Mouse (Mus musculus) midbrain, postnatal 0 days (tissue): ENCODE measurements around the gene Cd300a. TPM values are rescaled to one million over a fixed set of nuclear protein-coding genes. Genes with fewer than 3 reads are reported as not detected.
A peak's percentile ranks its signal among the peaks of the same experiment; 100 is the strongest.

Experiments used
- ATAC-seq: fragments of 200-750 bp; cut with Nextera tagmentation; 2 replicates; pipeline ENCODE4 v1.8.0; 2017; ENCODE audit warnings: moderate number of reproducible peaks, mild to moderate bottlenecking, moderate TSS enrichment, moderate library complexity; ENCODE audit not compliant: low FRiP score
- DNase-seq: peaks from one replicate; pipeline ENCODE4 v3.0.0-alpha.2; 2015; ENCODE audit warnings: low spot score
- H3K27ac ChIP-seq: fragments of 300-500 bp; sonication (generic); 2 replicates; pipeline ENCODE4 v1.5.1; 2014; ENCODE audit warnings: low read depth, mild to moderate bottlenecking, low read length, mixed read lengths
- H3K27me3 ChIP-seq: fragments of 300-500 bp; sonication (generic); 2 replicates; pipeline ENCODE4 v1.6.1; 2014; ENCODE audit warnings: low read length, control low read depth, mixed read lengths; ENCODE audit not compliant: insufficient read depth
- H3K36me3 ChIP-seq: fragments of 300-500 bp; sonication (generic); 2 replicates; pipeline ENCODE4 v1.6.1; 2014; ENCODE audit warnings: low read length, control low read depth, mixed read lengths; ENCODE audit not compliant: insufficient read depth
- H3K4me1 ChIP-seq: fragments of 300-500 bp; sonication (generic); 2 replicates; pipeline ENCODE4 v1.6.1; 2014; ENCODE audit warnings: mild to moderate bottlenecking, control low read depth, antibody characterized with exemption, low read length, mixed read lengths; ENCODE audit not compliant: insufficient read depth
- H3K4me2 ChIP-seq: fragments of 300-500 bp; sonication (generic); 2 replicates; pipeline ENCODE4 v1.6.1; 2014; ENCODE audit warnings: low read depth, mild to moderate bottlenecking, low read length, mixed read lengths; ENCODE audit not compliant: poor library complexity, severe bottlenecking
- H3K4me3 ChIP-seq: fragments of 300-500 bp; sonication (generic); 2 replicates; pipeline ENCODE4 v1.5.1; 2014; ENCODE audit warnings: low read depth, mild to moderate bottlenecking, low read length, moderate library complexity
- H3K9ac ChIP-seq: fragments of 300-500 bp; sonication (generic); replicated peaks from 2 replicates; pipeline ENCODE4 v1.6.1; 2014; ENCODE audit warnings: mild to moderate bottlenecking, low read length, moderate library complexity, mixed read lengths; ENCODE audit not compliant: poor library complexity, severe bottlenecking
- H3K9me3 ChIP-seq: fragments of 300-500 bp; sonication (generic); 2 replicates; pipeline ENCODE4 v1.6.1; 2016; ENCODE audit warnings: low read length, control low read depth
- CTCF ChIP-seq: IDR thresholded peaks from 2 replicates; pipeline ENCODE4 v1.5.1; 2016; ENCODE audit warnings: antibody characterized with exemption, mild to moderate bottlenecking
- WGBS: fragments of 180-500 bp; shearing (Covaris S2); extraction: QIAGEN DNeasy Blood & Tissue Kit; methylation state at CpG from one replicate; pipeline ENCODE4 v1.1.7; 2014; 5-methylcytosine and 5-hydroxymethylcytosine counted together
- polyA plus RNA-seq: library from polyadenylated mRNA; unstranded; fragments of >200 nt; fragmentation: Nextera tagmentation; extraction: Ambion mirVana; gene quantifications from 2 replicates; pipeline ENCODE4 v1.2.1, GENCODE M21; 2015
- total RNA-seq: library from RNA; depleted of rRNA; stranded (reverse); fragments of >200 nt; gene quantifications from 2 replicates; pipeline ENCODE4 v1.2.3, GENCODE M21; 2014

The Cd300a gene
- total and polyA plus RNA-seq, 2 experiments from 2014 or later: 1.4 to 1.8 TPM

- Histone ChIP-seq H3K27ac (no peak overlapping the region), H3K36me3 (no peaks in the 10 kb centered on the region), H3K27me3 (no peaks in the 10 kb centered on the region), H3K4me1 (no peaks in the 10 kb centered on the region), H3K4me2 (no peak overlapping the region), H3K9me3 (no peaks in the 10 kb centered on the region), H3K4me3 (no peak overlapping the region), H3K9ac (no peak overlapping the region)
- no peak for TF ChIP-seq CTCF
- ATAC-seq (no peak), DNase-seq (peak; percentile 41)
- 80% methylated on average over 4 of the region's 4 CpGs for WGBS
Measured at GRCm38 (mm10) chr11:114884380-114885100, 5.3 kb upstream of the Cd300a start.

- Histone ChIP-seq H3K4me3 (0 out of 2 replicates have a peak overlapping the region, but pooled peaks have one; percentile 1), H3K27me3 (no peaks in the 10 kb centered on the region), H3K4me1 (no peaks in the 10 kb centered on the region), H3K4me2 (no peak overlapping the region), H3K27ac (no peak overlapping the region), H3K9me3 (no peaks in the 10 kb centered on the region), H3K9ac (no peak overlapping the region), H3K36me3 (no peaks in the 10 kb centered on the region)
- TF ChIP-seq CTCF: no peak
- DNase-seq: no peak
- 48% methylated on average over 5 of the region's 5 CpGs for WGBS
- no peak for ATAC-seq
Measured at GRCm38 (mm10) chr11:114890542-114890941, 701 bp downstream of the Cd300a start.

GRCm38 (mm10) chr11:114896085-114896484 is 6.2 kb downstream of the Cd300a start:
- Histone ChIP-seq H3K4me3 (no peak overlapping the region), H3K27ac (no peak overlapping the region), H3K27me3 (no peaks in the 10 kb centered on the region), H3K4me2 (no peak overlapping the region), H3K4me1 (no peaks in the 10 kb centered on the region), H3K9ac (no peak overlapping the region), H3K9me3 (no peaks in the 10 kb centered on the region), H3K36me3 (no peaks in the 10 kb centered on the region)
- WGBS: 84% methylated on average over 3 of the region's 3 CpGs
- ATAC-seq: no peak
- no peak for DNase-seq
- no peak for TF ChIP-seq CTCF

- Histone ChIP-seq H3K9ac (no peak overlapping the region), H3K4me2 (no peak overlapping the region), H3K4me1 (no peaks in the 10 kb centered on the region), H3K9me3 (no peaks in the 10 kb centered on the region), H3K36me3 (no peaks in the 10 kb centered on the region), H3K4me3 (no peak overlapping the region), H3K27ac (no peak overlapping the region), H3K27me3 (no peaks in the 10 kb centered on the region)
- no peak for DNase-seq
- no peak for ATAC-seq
- WGBS: 38% methylated on average over 1 of the region's 1 CpGs
- no peak for TF ChIP-seq CTCF
Measured at GRCm38 (mm10) chr11:114898026-114898425, 8.2 kb downstream of the Cd300a start.

GRCm38 (mm10) chr11:114903224-114903623 is 13.4 kb downstream of the Cd300a start:
- H3K4me2 ChIP-seq: no peak overlapping the region
- no peak for TF ChIP-seq CTCF
- ATAC-seq: no peak
- H3K9me3 ChIP-seq: no peaks in the 10 kb centered on the region
- no peak overlapping the region for H3K4me3 ChIP-seq
- no peak for DNase-seq
- 90% methylated on average over 4 of the region's 4 CpGs for WGBS
- no peak overlapping the region for H3K9ac ChIP-seq
- no peaks in the 10 kb centered on the region for H3K4me1 ChIP-seq
- H3K27me3 ChIP-seq: no peaks in the 10 kb centered on the region
- no peaks in the 10 kb centered on the region for H3K36me3 ChIP-seq
- H3K27ac ChIP-seq: no peak overlapping the region

- no peak for ATAC-seq
- no peak for TF ChIP-seq CTCF
- Histone ChIP-seq H3K4me1 (no peaks in the 10 kb centered on the region), H3K27me3 (no peaks in the 10 kb centered on the region), H3K36me3 (no peaks in the 10 kb centered on the region), H3K9ac (no peak overlapping the region), H3K4me3 (no peak overlapping the region), H3K27ac (no peak overlapping the region), H3K4me2 (no peak overlapping the region), H3K9me3 (no peaks in the 10 kb centered on the region)
- 86% methylated on average over 4 of the region's 4 CpGs for WGBS
- no peak for DNase-seq
Measured at GRCm38 (mm10) chr11:114907567-114907966, 17.7 kb downstream of the Cd300a start.
